Mouse (Mus musculus) spleen, postnatal 10 days (tissue): ENCODE measurements around the gene Fam13a.

Experiments used
- DNase-seq, 2 experiments: peaks; one replicate each; pipeline ENCODE4 v3.0.0; 2021 to 2022; ENCODE audit warnings: low spot score in 2 of 2

Fam13a gene

GRCm38 (mm10) chr6:58933189-58933913, 91.0 kb downstream of the Fam13a start:
- DNase-seq, result no peak

- no peak for DNase-seq
Observed at GRCm38 (mm10) chr6:58932515-58933188, 91.7 kb downstream of the Fam13a start.

GRCm38 (mm10) chr6:58931149-58931548, 93.2 kb downstream of the Fam13a start:
- no peak for DNase-seq

GRCm38 (mm10) chr6:58929911-58930431, 94.4 kb downstream of the Fam13a start:
- no peak for DNase-seq

GRCm38 (mm10) chr6:58927881-58928280, 96.5 kb downstream of the Fam13a start:
- no peak for DNase-seq

- DNase-seq, result no peak
Observed at GRCm38 (mm10) chr6:58922511-58922910, 101.8 kb downstream of the Fam13a start.

GRCm38 (mm10) chr6:58921623-58922022, 102.7 kb downstream of the Fam13a start:
- no peak for DNase-seq

- DNase-seq, result no peak
Observed at GRCm38 (mm10) chr6:58920735-58921134, 103.6 kb downstream of the Fam13a start.

- no peak for DNase-seq
Observed at GRCm38 (mm10) chr6:58916498-58916897, 107.9 kb downstream of the Fam13a start.

- no peak for DNase-seq
Observed at GRCm38 (mm10) chr6:58913971-58914370, 110.4 kb downstream of the Fam13a start.

GRCm38 (mm10) chr6:58913551-58913950, 110.8 kb downstream of the Fam13a start:
- no peak for DNase-seq

GRCm38 (mm10) chr6:58912842-58913241, 111.5 kb downstream of the Fam13a start:
- no peak for DNase-seq

- DNase-seq, result no peak
Observed at GRCm38 (mm10) chr6:58907791-58908190, 116.6 kb downstream of the Fam13a start.

- no peak for DNase-seq
Observed at GRCm38 (mm10) chr6:58907336-58907735, 117.0 kb downstream of the Fam13a start.

- DNase-seq, result no peak
Observed at GRCm38 (mm10) chr6:58906852-58907261, 117.5 kb downstream of the Fam13a start, which contains the start of gene Nap1l5. Gene Nap1l5 (minus strand): TSS chr6:58907076.

GRCm38 (mm10) chr6:58904551-58904950, 119.8 kb downstream of the Fam13a start:
- DNase-seq, result no peak

GRCm38 (mm10) chr6:58903171-58903570, 121.2 kb downstream of the Fam13a start:
- no peak for DNase-seq

- no peak for DNase-seq
Observed at GRCm38 (mm10) chr6:58900536-58900935, 123.8 kb downstream of the Fam13a start.

- no peak for DNase-seq
Observed at GRCm38 (mm10) chr6:58899076-58899475, 125.3 kb downstream of the Fam13a start.

- DNase-seq, result no peak
Observed at GRCm38 (mm10) chr6:58896648-58897047, 127.7 kb downstream of the Fam13a start.

GRCm38 (mm10) chr6:58894994-58895393, 129.4 kb downstream of the Fam13a start:
- no peak for DNase-seq

GRCm38 (mm10) chr6:58893307-58893706, 131.0 kb downstream of the Fam13a start:
- no peak for DNase-seq

GRCm38 (mm10) chr6:58889917-58890316, 134.4 kb downstream of the Fam13a start:
- DNase-seq, result no peak
